Mouse (Mus musculus): ENCODE results near the gene Osbpl6. TPM values are rescaled to one million over a fixed set of nuclear protein-coding genes. Genes with fewer than 3 reads are reported as not detected.

The Osbpl6 gene
- polyA plus RNA-seq, 1 experiment from 2014 or later = 9.9 TPM

DNA sequence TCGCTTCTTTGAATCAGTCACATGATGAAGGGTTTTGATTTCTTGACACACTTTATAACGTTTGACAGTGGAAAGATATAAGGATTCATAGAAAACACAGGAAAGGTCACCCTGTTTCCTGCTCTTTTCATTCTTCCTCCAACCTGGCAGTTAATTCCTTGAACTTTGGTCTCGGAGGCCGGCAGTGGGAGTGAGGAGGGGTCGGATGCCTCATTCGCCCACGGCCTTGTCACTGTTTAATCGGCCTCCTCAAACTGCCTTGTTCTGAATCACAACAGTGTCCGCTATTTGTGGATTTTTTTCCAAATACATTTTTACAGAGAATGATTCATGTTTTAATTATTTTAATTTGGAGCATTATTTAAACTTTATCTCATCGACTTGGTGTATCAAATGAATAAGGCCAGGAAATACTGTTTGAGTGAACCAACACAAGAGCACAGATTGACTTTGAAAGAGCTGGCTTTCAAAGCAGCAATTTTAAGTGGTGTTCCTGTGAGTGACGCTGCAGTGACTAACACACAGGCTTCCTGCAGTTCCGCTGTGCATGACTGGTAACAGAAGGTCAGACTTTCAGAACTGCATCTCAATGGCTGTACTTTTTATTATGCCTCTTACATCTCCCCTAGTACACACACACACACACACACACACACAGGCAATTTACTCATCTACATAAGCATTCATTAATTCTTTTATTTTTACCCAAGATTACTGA is 98.0 kb downstream of the Osbpl6 start:
- Histone ChIP-seq H3K4me3 (replicated peaks; ENCODE audit: low read length) (no peak overlapping the region), H3K27me3 (ENCODE audit: control insufficient read depth, insufficient read depth, low read length) (no peaks in the 10 kb centered on the region), H3K36me3 (ENCODE audit: control insufficient read depth, insufficient read depth, low read length) (no peaks in the 10 kb centered on the region), H3K9ac (ENCODE audit: low read length) (no peak overlapping the region), H3K9me3 (replicated peaks; ENCODE audit: control insufficient read depth, low read length) (no peaks in the 10 kb centered on the region), H3K4me1 (ENCODE audit: control insufficient read depth, insufficient read depth, low read length) (no peaks in the 10 kb centered on the region), H3K4me2 (ENCODE audit: low read depth, low read length) (no peak overlapping the region), H3K27ac (ENCODE audit: low read length) (no peak overlapping the region)
- 49% methylated on average over 12 of the region's 12 CpGs for WGBS
- ATAC-seq (ENCODE audit: insufficient read depth, low FRiP score) = no peak

DNA sequence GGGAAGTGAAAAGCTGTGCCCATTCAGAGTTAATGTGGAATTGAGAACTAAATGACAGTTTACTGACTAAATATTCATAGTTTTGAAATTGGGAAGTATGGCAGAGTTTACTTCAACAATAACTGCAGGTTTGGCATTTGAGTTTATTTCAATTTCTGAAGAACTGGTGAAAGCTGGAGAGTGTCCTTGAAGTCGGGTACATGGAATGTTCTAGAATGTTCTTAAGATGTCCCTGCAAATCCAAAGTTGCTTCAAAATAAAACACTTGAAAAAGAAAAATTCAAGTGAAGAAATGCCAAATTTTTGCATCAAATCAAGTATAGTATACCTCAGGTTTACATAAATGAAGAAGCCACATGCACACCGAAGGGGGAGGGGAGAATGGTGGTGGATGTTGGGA is 98.7 kb downstream of the Osbpl6 start:
- no peak overlapping the region for H3K9ac ChIP-seq (ENCODE audit: low read length)
- no peak overlapping the region for H3K4me2 ChIP-seq (ENCODE audit: low read depth, low read length)
- WGBS = 83% methylated on average over 2 of the region's 2 CpGs
- H3K4me3 ChIP-seq (replicated peaks; ENCODE audit: low read length) = no peak overlapping the region
- H3K27me3 ChIP-seq (ENCODE audit: control insufficient read depth, insufficient read depth, low read length) = no peaks in the 10 kb centered on the region
- no peaks in the 10 kb centered on the region for H3K36me3 ChIP-seq (ENCODE audit: control insufficient read depth, insufficient read depth, low read length)
- no peak overlapping the region for H3K27ac ChIP-seq (ENCODE audit: low read length)
- ATAC-seq (ENCODE audit: insufficient read depth, low FRiP score) = no peak
- no peaks in the 10 kb centered on the region for H3K9me3 ChIP-seq (replicated peaks; ENCODE audit: control insufficient read depth, low read length)
- H3K4me1 ChIP-seq (ENCODE audit: control insufficient read depth, insufficient read depth, low read length) = no peaks in the 10 kb centered on the region

DNA sequence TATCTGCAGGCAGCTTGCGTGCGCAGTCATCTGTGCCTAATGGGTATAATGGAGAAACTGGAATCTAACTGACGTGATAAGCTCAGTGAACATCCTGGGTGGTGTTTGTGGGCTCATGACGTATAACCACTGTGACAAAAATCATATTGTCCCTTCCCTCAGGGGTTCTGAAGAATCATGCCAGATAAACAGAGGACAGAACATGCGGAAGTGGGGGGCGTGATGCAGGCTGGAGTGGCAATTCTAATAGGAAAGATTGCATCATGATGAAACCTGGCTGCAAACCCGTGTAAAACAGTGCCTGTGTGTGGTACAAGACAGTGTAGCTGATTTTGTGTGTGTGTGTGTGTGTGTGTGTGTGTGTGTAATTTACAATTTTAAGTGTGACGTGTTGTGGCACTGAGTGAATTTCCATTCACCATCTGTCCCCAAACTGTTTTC is 105.0 kb downstream of the Osbpl6 start:
- no peaks in the 10 kb centered on the region for H3K27me3 ChIP-seq (ENCODE audit: control insufficient read depth, insufficient read depth, low read length)
- WGBS = 83% methylated on average over 8 of the region's 8 CpGs
- no peak overlapping the region for H3K4me2 ChIP-seq (ENCODE audit: low read depth, low read length)
- H3K4me1 ChIP-seq (ENCODE audit: control insufficient read depth, insufficient read depth, low read length) = no peaks in the 10 kb centered on the region
- H3K36me3 ChIP-seq (ENCODE audit: control insufficient read depth, insufficient read depth, low read length) = no peaks in the 10 kb centered on the region
- H3K9me3 ChIP-seq (replicated peaks; ENCODE audit: control insufficient read depth, low read length) = no peaks in the 10 kb centered on the region
- no peak for ATAC-seq (ENCODE audit: insufficient read depth, low FRiP score)
- no peak overlapping the region for H3K4me3 ChIP-seq (replicated peaks; ENCODE audit: low read length)
- H3K27ac ChIP-seq (ENCODE audit: low read length) = no peak overlapping the region
- H3K9ac ChIP-seq (ENCODE audit: low read length) = no peak overlapping the region

DNA sequence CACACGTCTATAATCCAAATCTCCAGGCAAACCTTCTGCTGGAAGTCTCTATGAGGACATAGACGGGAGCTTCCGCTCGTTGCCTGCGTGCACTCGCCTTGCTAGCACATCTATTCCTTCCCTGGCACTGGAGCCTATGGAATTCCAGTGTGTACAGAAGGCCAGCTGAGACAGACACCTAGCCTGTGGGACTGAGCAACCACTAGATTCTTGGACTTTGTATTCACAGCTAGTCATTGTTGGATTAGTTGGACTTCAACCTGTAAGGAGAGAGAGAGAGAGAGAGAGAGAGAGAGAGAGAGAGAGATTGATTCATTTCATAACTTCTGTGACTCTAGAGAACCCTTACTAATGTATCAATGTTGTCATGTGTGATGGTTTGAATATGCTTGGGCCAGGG is 105.8 kb downstream of the Osbpl6 start:
- Histone ChIP-seq H3K27me3 (ENCODE audit: control insufficient read depth, insufficient read depth, low read length) (no peaks in the 10 kb centered on the region), H3K9me3 (replicated peaks; ENCODE audit: control insufficient read depth, low read length) (no peaks in the 10 kb centered on the region), H3K4me2 (ENCODE audit: low read depth, low read length) (no peak overlapping the region), H3K36me3 (ENCODE audit: control insufficient read depth, insufficient read depth, low read length) (no peaks in the 10 kb centered on the region), H3K9ac (ENCODE audit: low read length) (no peak overlapping the region), H3K4me3 (replicated peaks; ENCODE audit: low read length) (no peak overlapping the region), H3K4me1 (ENCODE audit: control insufficient read depth, insufficient read depth, low read length) (no peaks in the 10 kb centered on the region), H3K27ac (ENCODE audit: low read length) (no peak overlapping the region)
- WGBS = 89% methylated on average over 6 of the region's 6 CpGs
- ATAC-seq (ENCODE audit: insufficient read depth, low FRiP score) = no peak

DNA sequence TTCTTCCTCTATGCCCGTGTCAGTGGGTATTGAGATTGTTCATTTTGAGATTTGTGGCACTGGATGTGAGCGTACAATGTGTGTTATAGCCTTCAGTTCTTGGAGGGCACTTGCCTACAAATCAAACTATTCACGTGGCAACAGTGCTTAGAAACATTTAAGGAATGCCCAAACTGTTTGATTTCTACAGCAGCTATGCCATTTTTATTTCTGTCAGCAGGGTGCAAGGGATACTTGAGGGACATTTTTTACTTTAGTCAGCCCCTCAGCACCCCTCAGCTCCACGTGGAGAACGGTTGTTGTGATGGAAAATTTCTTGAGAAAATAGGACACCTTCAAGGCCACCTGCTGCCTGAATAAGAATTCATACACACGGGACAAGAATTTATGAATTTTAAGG is 106.6 kb downstream of the Osbpl6 start:
- Histone ChIP-seq H3K9me3 (replicated peaks; ENCODE audit: control insufficient read depth, low read length) (no peaks in the 10 kb centered on the region), H3K27ac (ENCODE audit: low read length) (no peak overlapping the region), H3K36me3 (ENCODE audit: control insufficient read depth, insufficient read depth, low read length) (no peaks in the 10 kb centered on the region), H3K9ac (ENCODE audit: low read length) (no peak overlapping the region), H3K4me2 (ENCODE audit: low read depth, low read length) (no peak overlapping the region), H3K4me3 (replicated peaks; ENCODE audit: low read length) (no peak overlapping the region), H3K4me1 (ENCODE audit: control insufficient read depth, insufficient read depth, low read length) (no peaks in the 10 kb centered on the region), H3K27me3 (ENCODE audit: control insufficient read depth, insufficient read depth, low read length) (no peaks in the 10 kb centered on the region)
- no peak for ATAC-seq (ENCODE audit: insufficient read depth, low FRiP score)
- WGBS = 69% methylated on average over 6 of the region's 6 CpGs

DNA sequence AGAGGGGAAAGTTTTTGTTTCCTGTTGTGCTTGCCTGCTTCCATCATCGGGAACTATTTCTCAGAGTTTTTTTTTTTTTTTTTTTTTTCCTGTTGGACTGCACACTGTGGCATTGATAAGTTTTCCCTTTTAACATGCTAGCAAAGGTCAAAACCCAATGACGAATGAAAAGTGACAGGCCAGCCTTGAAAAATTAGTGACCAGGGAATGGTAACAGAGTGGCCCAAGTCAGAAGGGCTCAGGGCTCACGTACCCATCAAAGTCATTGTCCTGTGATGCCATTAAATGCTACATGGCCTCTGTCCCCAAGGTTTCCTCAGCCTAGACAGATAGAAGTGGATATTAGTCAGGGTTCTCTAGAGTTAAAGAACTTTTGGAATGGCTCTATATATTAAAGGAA is 107.0 kb downstream of the Osbpl6 start:
- no peak overlapping the region for H3K9ac ChIP-seq (ENCODE audit: low read length)
- WGBS = 57% methylated on average over 3 of the region's 3 CpGs
- no peak for ATAC-seq (ENCODE audit: insufficient read depth, low FRiP score)

DNA sequence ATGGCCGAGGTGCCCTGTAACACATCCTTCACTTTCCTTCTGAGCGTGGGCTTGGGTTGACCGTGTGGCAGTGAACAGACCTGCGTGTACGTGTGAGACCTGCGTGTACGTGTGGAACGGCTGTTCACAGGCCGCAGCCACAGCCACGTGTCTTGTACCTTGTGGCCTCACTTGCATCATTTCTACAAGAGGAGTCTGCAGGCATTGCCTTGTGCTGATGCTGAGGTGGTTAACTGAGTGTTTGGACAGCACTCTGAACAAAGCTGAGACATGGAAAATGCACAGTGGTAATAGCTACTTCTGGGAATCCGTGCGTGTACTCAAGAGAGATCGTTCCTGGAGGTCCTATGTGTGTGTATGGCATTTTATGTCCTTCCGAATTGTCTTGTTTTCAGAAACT is 111.2 kb downstream of the Osbpl6 start:
- Histone ChIP-seq H3K4me1 (ENCODE audit: control insufficient read depth, insufficient read depth, low read length) (no peaks in the 10 kb centered on the region), H3K4me3 (replicated peaks; ENCODE audit: low read length) (no peak overlapping the region), H3K27me3 (ENCODE audit: control insufficient read depth, insufficient read depth, low read length) (no peaks in the 10 kb centered on the region), H3K36me3 (ENCODE audit: control insufficient read depth, insufficient read depth, low read length) (no peaks in the 10 kb centered on the region), H3K9ac (ENCODE audit: low read length) (no peak overlapping the region; the same call in 1 of the 2 replicates), H3K9me3 (replicated peaks; ENCODE audit: control insufficient read depth, low read length) (no peaks in the 10 kb centered on the region), H3K27ac (ENCODE audit: low read length) (no peak overlapping the region), H3K4me2 (ENCODE audit: low read depth, low read length) (no peak overlapping the region)
- ATAC-seq (ENCODE audit: insufficient read depth, low FRiP score) = no peak
- 80% methylated on average over 14 of the region's 14 CpGs for WGBS

More for the DNA sequence above, 107.0 kb downstream of the Osbpl6 start:
- Histone ChIP-seq H3K4me1 (ENCODE audit: control insufficient read depth, insufficient read depth, low read length) (no peaks in the 10 kb centered on the region), H3K36me3 (ENCODE audit: control insufficient read depth, insufficient read depth, low read length) (no peaks in the 10 kb centered on the region), H3K4me3 (replicated peaks; ENCODE audit: low read length) (no peak overlapping the region), H3K27me3 (ENCODE audit: control insufficient read depth, insufficient read depth, low read length) (no peaks in the 10 kb centered on the region), H3K4me2 (ENCODE audit: low read depth, low read length) (no peak overlapping the region), H3K9me3 (replicated peaks; ENCODE audit: control insufficient read depth, low read length) (no peaks in the 10 kb centered on the region), H3K27ac (ENCODE audit: low read length) (no peak overlapping the region)

DNA sequence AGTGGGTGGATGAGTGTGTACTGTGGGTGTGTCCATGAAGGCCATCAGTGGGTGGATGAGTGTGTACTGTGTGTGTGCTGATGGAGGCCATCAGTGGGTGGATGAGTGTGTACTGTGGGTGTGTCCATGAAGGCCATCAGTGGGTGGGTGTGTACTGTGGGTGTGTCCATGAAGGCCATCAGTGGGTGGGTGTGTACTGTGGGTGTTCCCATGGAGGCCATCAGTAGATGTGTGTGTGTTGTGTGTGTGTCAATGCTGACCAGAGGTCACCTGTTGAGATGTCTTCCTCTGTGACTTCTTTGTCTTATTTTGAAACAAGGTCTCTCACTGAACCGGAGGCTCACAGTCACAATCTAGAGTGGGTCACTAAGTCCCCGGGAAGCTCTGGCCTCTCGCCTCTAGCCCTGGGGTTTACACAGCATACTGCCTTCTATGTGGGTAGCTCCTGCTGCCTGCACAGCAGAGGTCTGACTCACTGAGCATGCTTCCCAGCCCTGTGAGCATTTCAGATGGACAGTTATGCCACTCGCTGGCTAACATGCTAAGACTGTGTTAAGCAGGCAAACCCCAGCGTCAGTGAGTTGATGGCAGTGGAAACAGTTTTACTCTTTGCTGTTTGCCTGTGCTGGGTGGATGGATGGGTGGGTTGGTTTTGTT is 112.2 kb downstream of the Osbpl6 start:
- H3K27me3 ChIP-seq (ENCODE audit: control insufficient read depth, insufficient read depth, low read length) = no peaks in the 10 kb centered on the region
- no peak overlapping the region for H3K4me2 ChIP-seq (ENCODE audit: low read depth, low read length)
- no peaks in the 10 kb centered on the region for H3K9me3 ChIP-seq (replicated peaks; ENCODE audit: control insufficient read depth, low read length)
- no peaks in the 10 kb centered on the region for H3K36me3 ChIP-seq (ENCODE audit: control insufficient read depth, insufficient read depth, low read length)
- no peak for ATAC-seq (ENCODE audit: insufficient read depth, low FRiP score)
- WGBS = 85% methylated on average over 5 of the region's 5 CpGs
- no peaks in the 10 kb centered on the region for H3K4me1 ChIP-seq (ENCODE audit: control insufficient read depth, insufficient read depth, low read length)
- H3K4me3 ChIP-seq (replicated peaks; ENCODE audit: low read length) = no peak overlapping the region
- no peak overlapping the region for H3K27ac ChIP-seq (ENCODE audit: low read length)
- H3K9ac ChIP-seq (ENCODE audit: low read length) = no peak overlapping the region

DNA sequence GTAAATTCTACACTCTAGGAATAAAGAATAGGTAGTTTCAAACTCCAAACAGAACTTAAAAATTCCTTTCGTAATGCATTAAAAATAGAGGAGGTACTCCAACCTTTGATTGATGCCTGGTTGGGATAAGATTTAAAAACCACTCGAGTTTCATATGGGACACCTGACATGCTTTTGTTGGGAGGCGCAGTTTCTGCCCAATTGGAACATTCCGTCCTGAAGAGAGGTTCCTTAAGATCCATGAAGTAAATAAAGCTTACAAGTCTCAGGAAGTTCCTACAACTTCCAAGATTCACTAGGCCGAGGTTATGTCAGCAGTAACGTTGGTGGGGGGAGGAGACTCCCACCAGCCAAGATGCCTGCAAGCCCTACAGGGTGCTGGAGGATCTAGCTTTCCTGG is 115.3 kb downstream of the Osbpl6 start:
- Histone ChIP-seq H3K9ac (ENCODE audit: low read length) (no peak overlapping the region), H3K27me3 (ENCODE audit: control insufficient read depth, insufficient read depth, low read length) (no peaks in the 10 kb centered on the region), H3K4me3 (replicated peaks; ENCODE audit: low read length) (no peak overlapping the region), H3K4me1 (ENCODE audit: control insufficient read depth, insufficient read depth, low read length) (no peaks in the 10 kb centered on the region), H3K27ac (ENCODE audit: low read length) (no peak overlapping the region), H3K36me3 (ENCODE audit: control insufficient read depth, insufficient read depth, low read length) (no peaks in the 10 kb centered on the region), H3K9me3 (replicated peaks; ENCODE audit: control insufficient read depth, low read length) (no peaks in the 10 kb centered on the region), H3K4me2 (ENCODE audit: low read depth, low read length) (no peak overlapping the region)
- ATAC-seq (ENCODE audit: insufficient read depth, low FRiP score) = no peak
- 63% methylated on average over 6 of the region's 6 CpGs for WGBS
